Mouse (Mus musculus) liver, embryonic 14.5 days (tissue): ENCODE results near the gene Dnaja2.

Experiments used
- CTCF ChIP-seq: IDR thresholded peaks from 2 replicates; pipeline ENCODE4 v1.5.1; 2016; ENCODE audit warnings: antibody characterized with exemption, low read depth, control low read depth
- EP300 ChIP-seq: IDR thresholded peaks from 2 replicates; pipeline ENCODE4 v1.6.1; 2016; ENCODE audit warnings: antibody characterized with exemption, low read depth

DNA sequence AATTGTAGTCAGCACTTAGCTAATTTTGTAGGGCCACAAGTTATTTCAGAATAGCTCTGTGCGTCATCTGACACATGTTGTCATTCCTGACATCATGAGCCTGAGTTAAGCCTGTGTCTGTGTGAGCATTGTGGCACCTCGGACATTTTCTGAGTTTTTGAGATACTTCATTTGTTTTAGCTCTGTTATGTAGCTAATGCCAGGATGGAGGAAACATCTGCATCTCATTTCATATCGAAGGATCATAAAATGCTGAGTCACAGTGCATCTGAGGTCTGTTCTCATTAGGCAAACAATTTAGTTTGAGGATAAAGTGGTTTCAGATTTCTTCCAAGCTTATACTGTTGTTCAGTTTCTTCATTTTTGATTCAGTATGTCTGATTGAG lies 2.5 kb upstream of the Dnaja2 start:
- TF ChIP-seq CTCF, result no peak
- no peak for TF ChIP-seq EP300
